Mouse (Mus musculus) heart, embryonic 10.5 days (tissue): ENCODE data around the gene Il17c. TPM values are rescaled to one million over a fixed set of nuclear protein-coding genes. Genes with fewer than 3 reads are reported as not detected.

Experiments
- DNase-seq: peaks from one replicate; pipeline ENCODE4 v3.0.0-alpha.2; 2017; ENCODE audit warnings: low spot score
- H3K27ac ChIP-seq: fragments of 300-500 bp; sonication (generic); 2 replicates; pipeline ENCODE4 v1.5.1; 2016; ENCODE audit warnings: mild to moderate bottlenecking
- H3K27me3 ChIP-seq: fragments of 300-500 bp; sonication (generic); 2 replicates; pipeline ENCODE4 v1.6.1; 2016; ENCODE audit warnings: mild to moderate bottlenecking; ENCODE audit not compliant: poor library complexity, insufficient read depth, severe bottlenecking
- H3K36me3 ChIP-seq: fragments of 300-500 bp; sonication (generic); 2 replicates; pipeline ENCODE4 v1.6.1; 2016; ENCODE audit warnings: mild to moderate bottlenecking, moderate library complexity
- H3K4me1 ChIP-seq: fragments of 300-500 bp; sonication (generic); 2 replicates; pipeline ENCODE4 v1.6.1; 2016; ENCODE audit warnings: mild to moderate bottlenecking
- H3K4me3 ChIP-seq: fragments of 300-500 bp; sonication (generic); 2 replicates; pipeline ENCODE4 v1.5.1; 2016; ENCODE audit warnings: mild to moderate bottlenecking, moderate library complexity
- H3K9me3 ChIP-seq: fragments of 300-500 bp; sonication (generic); 2 replicates; pipeline ENCODE4 v1.6.1; 2016; ENCODE audit warnings: mild to moderate bottlenecking, moderate library complexity
- WGBS: fragments of 180-500 bp; shearing (Covaris S2); methylation state at CpG from one replicate; pipeline ENCODE4 v1.1.7; 2016; 5-methylcytosine and 5-hydroxymethylcytosine counted together
- polyA plus RNA-seq: library from polyadenylated mRNA; unstranded; fragments of >200 nt; fragmentation: Nextera tagmentation; extraction: Ambion mirVana; gene quantifications from 2 replicates; pipeline ENCODE4 v1.2.1, GENCODE M21; 2016

Gene Il17c
- not detected in 2 replicates for polyA plus RNA-seq

DNA sequence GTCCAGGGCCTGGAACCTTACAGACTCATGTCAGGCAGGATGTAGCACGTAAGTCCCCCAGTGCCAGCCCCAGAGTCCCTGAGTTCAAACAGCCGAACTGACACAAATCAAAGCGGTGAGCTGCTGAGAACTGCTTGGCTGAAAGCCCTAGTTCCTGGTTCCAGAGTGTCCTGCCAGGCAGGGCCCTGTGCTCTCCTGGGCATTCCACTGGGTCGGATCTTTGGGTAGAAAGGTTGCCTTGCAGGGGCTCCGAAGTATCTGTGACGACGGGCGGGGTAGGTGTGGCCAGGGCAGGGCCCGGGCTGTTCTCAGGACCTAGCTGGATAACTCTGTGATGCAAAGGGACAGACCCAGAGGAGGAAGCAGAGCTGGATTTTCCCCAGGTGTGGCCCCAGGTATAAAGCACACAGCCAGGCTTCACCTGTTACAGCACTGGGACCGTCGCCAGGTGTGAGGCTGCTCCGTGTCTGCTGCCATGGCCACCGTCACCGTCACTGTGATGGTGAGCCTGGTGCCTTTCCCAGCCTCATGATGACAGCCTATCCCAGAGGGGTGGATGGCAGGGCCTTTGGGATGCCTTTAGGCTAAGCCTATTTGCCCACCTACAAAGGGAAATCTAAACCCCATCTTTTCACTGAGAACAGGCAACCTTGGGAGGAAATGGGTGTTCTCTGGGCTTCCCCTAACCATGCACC lies at the start of gene Il17c:
Il17c (plus strand) TSS at position 645 of the 695 bp plus-strand sequence.
- Histone ChIP-seq H3K9me3 (no peaks in the 10 kb centered on the region), H3K36me3 (peaks cover 51% of the 10 kb centered on the region), H3K27me3 (no peaks in the 10 kb centered on the region), H3K27ac (no peak within 1 kb of the TSS), H3K4me1 (peaks cover 18% of the 10 kb centered on the region; the same call in 1 of the 2 replicates), H3K4me3 (no peak within 1 kb of the TSS)
- DNase-seq = no peak
- 79% methylated on average over 14 of the region's 14 CpGs for WGBS

DNA sequence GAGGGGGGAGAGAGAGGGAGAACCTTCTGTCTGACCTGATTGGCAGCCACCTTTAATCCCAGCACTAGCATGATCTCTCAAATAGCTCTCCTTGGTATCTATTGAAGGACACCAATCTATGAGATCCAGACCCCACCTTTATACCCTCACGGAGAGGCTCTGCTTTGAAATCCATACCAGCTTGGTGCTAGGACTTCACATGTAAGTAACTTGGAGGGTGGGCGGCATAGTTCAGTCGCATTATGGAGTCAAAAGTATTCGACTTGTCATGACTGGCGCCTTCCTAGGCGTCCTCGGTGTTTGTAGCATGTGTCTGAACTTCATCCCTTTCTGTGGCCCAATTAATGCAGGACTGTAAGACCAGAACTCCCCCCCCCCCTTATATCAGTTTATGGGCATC lies 46.5 kb upstream of the Il17c start:
- Histone ChIP-seq H3K4me1 (peaks cover 25% of the 10 kb centered on the region), H3K36me3 (peaks cover 22% of the 10 kb centered on the region), H3K9me3 (no peaks in the 10 kb centered on the region), H3K27ac (0 out of 2 replicates have a peak overlapping the region, but pooled peaks have one; percentile 96), H3K4me3 (peak overlapping the region; percentile 3; the same call in 1 of the 2 replicates), H3K27me3 (no peaks in the 10 kb centered on the region)
- WGBS = 89% methylated on average over 7 of the region's 7 CpGs
- DNase-seq = no peak

DNA sequence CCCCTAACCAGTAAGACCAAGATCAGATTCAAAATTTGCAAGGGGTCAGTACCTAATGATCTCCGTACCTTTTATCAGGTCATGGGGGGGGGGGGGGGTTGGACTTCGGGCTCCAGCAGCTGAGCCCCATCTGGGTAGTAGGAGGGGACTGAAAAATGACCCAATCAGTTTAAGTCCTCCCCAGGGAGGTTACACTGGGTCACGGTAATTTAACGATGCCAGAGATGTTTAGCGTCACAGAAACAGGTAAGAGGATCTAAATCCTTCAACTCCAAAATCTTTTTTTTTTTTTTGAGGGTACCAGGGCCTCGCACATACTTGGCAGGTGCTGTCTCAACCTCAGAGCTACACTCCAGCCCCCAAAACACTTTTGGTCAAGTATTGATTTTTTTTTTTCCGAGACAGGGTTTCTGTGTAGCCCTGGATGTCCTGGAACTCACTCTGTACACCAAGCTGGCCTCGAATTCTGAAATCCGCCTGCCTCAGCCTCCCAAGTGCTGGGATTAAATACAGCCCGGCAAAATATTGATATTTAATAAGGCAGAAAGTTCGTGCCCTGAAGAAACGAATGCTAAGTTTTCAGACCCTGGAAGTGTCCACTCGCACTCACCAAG lies 46.0 kb upstream of the Il17c start:
- no peak for DNase-seq
- Histone ChIP-seq H3K27me3 (no peaks in the 10 kb centered on the region), H3K27ac (peak overlapping the region; percentile 96), H3K9me3 (no peaks in the 10 kb centered on the region), H3K4me1 (peaks cover 25% of the 10 kb centered on the region), H3K36me3 (peaks cover 28% of the 10 kb centered on the region), H3K4me3 (peak overlapping the region; percentile 91)
- WGBS = 26% methylated on average over 13 of the region's 13 CpGs

DNA sequence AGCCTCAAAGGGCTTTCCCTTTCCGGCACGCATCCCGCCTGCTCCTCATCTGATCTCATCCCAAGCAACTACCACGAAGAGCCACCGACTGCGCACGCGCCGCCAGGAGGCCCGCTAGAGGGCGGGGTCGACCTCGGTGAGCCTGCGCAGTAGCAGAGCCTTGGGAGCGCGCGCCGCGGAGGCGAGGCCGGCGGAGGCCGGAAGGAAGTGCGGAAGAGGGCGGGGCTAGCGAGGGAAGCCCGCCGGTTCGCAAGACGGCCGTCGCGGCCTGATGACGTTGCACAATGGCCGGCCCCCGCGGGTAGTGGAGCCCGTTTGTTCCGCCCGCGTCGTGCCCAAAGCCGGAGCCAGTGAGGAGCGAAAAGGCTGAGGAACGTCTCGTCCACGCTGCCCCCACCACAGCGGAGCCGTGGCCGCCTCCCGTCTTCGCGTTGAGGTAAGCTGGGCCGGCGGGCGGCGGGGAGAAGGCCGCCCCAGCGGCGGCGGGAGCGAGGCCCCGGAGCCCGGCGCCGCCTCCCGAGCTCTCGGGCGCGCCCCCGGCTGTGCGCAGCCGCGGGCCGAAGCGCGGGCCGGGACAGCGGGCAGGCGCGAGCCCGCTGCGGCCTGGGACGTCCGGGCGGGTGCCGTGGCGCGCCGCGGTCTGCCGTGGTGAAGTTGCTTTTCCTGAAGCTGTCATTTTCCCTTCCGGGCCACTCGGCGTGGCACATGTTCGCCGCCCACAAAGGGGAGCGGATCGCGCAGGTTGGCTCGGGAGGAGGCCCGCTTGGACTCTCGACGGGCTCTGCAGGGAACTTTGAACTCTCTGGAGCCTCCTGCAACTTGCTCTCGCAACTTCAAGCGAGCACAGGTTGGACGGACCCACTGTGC lies 45.2 kb upstream of the Il17c start, which contains the start of gene Zc3h18:
Zc3h18 (plus strand) TSS at position 245 of the 867 bp plus-strand sequence.
- Histone ChIP-seq H3K4me3 (peak within 1 kb of the TSS; percentile 91), H3K9me3 (no peaks in the 10 kb centered on the region), H3K36me3 (peaks cover 32% of the 10 kb centered on the region), H3K27ac (peak within 1 kb of the TSS; percentile 96), H3K4me1 (peaks cover 25% of the 10 kb centered on the region), H3K27me3 (no peaks in the 10 kb centered on the region)
- 2% methylated on average over 104 of the region's 107 CpGs for WGBS
- DNase-seq = peak; percentile 99

DNA sequence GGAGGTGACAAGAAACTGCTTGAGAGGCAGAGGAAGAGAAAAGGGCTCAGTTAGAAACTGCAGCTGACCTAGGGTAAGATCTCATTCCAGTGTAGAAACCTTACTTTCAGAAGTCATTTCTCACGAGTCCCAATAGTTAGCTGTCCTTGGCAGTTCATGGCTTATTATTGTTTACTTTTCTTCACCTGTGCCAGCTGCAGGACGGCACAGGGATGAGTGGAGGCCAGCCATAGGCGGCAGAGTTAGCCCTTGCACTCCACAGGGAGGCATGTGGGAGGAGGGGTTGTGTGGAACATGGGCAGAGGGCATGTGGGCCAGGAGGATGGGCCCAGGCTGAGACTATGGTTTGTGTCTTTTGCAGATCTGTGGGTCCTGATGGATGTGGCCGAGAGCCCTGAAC lies 38.8 kb upstream of the Il17c start:
- Histone ChIP-seq H3K36me3 (peaks cover 88% of the 10 kb centered on the region), H3K4me1 (peaks cover 6% of the 10 kb centered on the region; the same call in 1 of the 2 replicates), H3K4me3 (no peak overlapping the region), H3K27ac (no peak overlapping the region), H3K9me3 (no peaks in the 10 kb centered on the region), H3K27me3 (no peaks in the 10 kb centered on the region)
- 88% methylated on average over 4 of the region's 4 CpGs for WGBS
- DNase-seq = no peak

DNA sequence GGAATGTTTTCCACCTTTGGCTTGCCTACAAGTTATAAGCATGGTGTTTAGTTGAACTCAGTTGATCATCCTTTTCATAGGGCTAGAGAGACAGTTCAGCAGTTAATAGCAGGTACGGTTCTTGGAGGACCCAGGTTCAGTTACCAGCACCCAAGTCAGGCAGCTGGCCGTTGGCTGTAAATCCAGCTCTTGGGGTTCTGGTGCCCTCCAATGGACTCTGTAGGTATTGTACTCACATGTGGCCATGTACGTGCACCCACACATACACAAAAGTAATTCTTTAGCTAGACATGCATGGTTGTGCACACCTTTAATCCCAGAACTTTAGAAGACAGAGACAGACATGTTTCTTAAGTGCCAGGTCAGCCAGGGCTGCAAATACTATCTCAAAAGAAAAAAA lies 32.5 kb upstream of the Il17c start:
- DNase-seq = no peak
- Histone ChIP-seq H3K4me1 (no peaks in the 10 kb centered on the region), H3K9me3 (no peaks in the 10 kb centered on the region), H3K36me3 (peaks cover 95% of the 10 kb centered on the region), H3K27ac (no peak overlapping the region), H3K27me3 (no peaks in the 10 kb centered on the region), H3K4me3 (no peak overlapping the region)
- 95% methylated on average over 3 of the region's 3 CpGs for WGBS

DNA sequence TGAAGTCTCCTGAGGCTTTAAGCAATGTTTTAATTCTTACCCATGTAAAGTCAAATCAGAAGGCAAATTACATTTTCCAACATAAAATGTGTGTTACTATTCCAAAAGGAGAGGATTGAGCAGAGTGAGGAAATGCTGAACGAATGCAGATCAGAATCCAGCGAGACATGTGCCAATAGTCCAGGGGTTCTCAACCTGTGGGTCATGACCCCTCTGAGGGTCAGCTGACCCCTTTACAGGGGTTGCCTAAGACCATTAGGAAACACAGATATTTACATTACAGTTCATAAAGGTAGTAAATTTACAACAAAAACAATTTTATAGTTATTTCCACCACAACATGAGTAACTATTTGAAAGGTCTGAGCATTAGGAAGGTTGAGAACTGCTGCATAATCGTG lies 31.1 kb upstream of the Il17c start:
- no peaks in the 10 kb centered on the region for H3K27me3 ChIP-seq
- H3K36me3 ChIP-seq = peaks cover 91% of the 10 kb centered on the region
- H3K4me1 ChIP-seq = no peaks in the 10 kb centered on the region
- H3K27ac ChIP-seq = no peak overlapping the region
- DNase-seq = no peak
- WGBS = 91% methylated on average over 3 of the region's 3 CpGs
- no peaks in the 10 kb centered on the region for H3K9me3 ChIP-seq
- no peak overlapping the region for H3K4me3 ChIP-seq

DNA sequence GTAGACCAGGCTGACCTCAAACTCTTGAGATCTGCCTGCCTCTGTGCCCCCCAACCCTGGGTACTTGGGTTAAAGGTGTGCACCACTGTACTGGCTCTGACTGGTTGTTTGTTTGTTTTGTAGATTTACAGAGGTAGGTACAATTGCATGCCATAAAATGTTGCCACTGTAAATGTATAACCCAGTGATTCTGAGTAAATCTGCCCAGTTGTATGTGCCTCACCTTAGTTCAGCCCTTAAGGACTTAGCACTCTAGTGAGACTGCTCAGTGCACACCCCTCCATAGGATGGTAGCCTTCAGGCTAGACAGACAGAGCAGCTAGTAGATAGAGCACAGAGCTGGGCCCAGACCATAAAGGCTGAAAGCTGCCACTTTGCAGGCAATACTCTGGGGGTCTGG lies 28.1 kb upstream of the Il17c start:
- H3K4me1 ChIP-seq = no peaks in the 10 kb centered on the region
- peaks cover 85% of the 10 kb centered on the region for H3K36me3 ChIP-seq

DNA sequence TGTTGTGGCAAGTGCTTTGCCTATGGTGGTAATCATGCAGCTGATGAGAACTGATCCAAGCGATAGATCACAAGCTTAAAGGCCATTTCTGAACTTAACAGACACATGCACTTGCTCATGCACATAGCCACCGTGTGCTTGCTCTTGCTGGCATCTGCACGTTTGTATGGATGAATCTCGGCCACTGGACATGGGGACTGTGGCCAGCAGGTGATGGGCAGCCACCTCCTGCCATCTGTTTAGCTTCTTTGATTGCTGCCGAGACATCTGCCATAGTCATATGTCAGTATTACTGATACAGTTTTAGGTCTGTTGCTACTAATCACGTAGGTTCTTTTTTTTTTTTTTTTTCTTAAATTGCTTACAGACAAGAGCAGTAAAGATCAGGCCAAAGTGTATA lies 26.5 kb upstream of the Il17c start:
- Histone ChIP-seq H3K27me3 (no peaks in the 10 kb centered on the region), H3K4me3 (no peak overlapping the region), H3K4me1 (no peaks in the 10 kb centered on the region), H3K9me3 (no peaks in the 10 kb centered on the region), H3K36me3 (peaks cover 87% of the 10 kb centered on the region), H3K27ac (no peak overlapping the region)
- DNase-seq = no peak
- 91% methylated on average over 6 of the region's 6 CpGs for WGBS

More for the DNA sequence above, 28.1 kb upstream of the Il17c start:
- Histone ChIP-seq H3K27me3 (no peaks in the 10 kb centered on the region), H3K27ac (no peak overlapping the region), H3K4me3 (no peak overlapping the region), H3K9me3 (no peaks in the 10 kb centered on the region)
- no peak for DNase-seq

DNA sequence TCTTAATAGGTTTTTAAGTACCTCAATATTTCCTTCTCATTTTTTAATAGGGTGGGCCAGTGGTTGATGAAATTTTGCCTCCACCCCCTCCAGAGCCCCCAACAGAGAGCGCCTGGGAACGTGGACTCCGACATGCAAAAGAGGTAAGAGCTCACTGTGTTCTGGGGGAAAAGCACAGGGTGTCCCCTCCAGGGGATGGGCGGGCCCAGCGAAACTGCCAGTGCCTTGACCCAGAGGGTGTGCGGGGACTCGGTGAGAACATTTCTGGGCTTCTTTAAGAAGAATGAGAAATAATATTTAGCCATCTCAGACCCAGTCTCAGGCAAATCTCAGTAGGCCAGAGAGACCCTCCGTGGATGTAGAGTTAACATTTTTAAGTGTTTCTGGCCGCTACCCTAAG lies 23.6 kb upstream of the Il17c start:
- Histone ChIP-seq H3K4me3 (no peak overlapping the region), H3K27ac (no peak overlapping the region), H3K27me3 (no peaks in the 10 kb centered on the region), H3K36me3 (peaks cover 90% of the 10 kb centered on the region), H3K4me1 (no peaks in the 10 kb centered on the region), H3K9me3 (no peaks in the 10 kb centered on the region)
- 95% methylated on average over 9 of the region's 9 CpGs for WGBS
- no peak for DNase-seq

DNA sequence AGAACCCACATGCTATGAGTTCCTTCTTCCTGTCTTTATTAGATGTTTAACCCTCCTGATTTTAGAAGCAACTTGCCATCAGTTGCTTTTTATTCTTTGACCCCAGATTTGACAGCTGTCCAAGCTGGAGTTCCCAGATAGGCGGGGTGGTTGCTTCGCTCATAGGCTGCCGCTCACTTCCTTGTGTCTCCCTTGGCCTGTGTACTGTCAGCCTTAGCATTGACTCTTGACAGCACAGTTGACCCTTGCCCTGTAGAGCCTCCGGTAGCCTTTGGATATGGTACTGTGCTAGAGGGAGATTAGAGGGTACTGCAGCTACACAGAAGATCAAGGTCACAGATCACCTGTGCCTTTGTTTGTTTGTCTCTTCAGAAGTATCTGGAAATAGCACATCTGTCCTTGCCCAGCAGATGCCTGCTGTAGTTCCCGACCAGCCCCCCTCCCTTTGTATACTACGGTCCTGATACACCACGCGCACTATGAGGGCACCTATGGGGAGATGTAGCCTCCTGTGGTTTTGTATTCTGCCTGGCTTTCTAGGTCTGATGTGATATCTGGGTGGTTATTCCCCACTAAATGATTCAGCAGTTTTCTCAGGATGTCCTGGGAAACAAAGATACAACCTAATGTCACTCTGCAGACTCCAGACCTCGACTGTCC lies 16.5 kb upstream of the Il17c start:
- H3K27ac ChIP-seq = no peak overlapping the region; the same call in 1 of the 2 replicates
- peaks cover 99% of the 10 kb centered on the region for H3K36me3 ChIP-seq
- H3K9me3 ChIP-seq = no peaks in the 10 kb centered on the region
- no peak for DNase-seq
- H3K27me3 ChIP-seq = no peaks in the 10 kb centered on the region
- H3K4me1 ChIP-seq = peaks cover 14% of the 10 kb centered on the region; the same call in 1 of the 2 replicates
- WGBS = 64% methylated on average over 9 of the region's 9 CpGs
- no peak overlapping the region for H3K4me3 ChIP-seq

DNA sequence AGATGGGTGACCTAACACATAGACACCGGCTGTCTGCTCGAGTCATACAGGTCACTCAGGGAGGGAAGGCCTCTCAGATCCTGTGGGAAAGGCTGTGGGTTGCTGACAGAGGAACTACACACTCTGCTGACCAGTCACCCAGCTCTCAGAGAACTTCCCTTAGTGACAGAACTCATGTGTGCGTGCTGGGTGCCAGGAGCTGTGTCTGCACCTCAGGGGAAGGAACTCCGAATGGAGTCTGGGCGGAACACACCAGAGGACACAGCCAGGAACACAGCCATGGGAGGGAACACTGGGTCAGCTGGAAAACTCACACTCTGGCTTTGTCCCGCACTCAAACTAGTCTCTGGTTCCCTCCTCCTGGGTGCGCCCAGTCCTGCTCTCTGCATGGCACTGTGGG lies 14.1 kb upstream of the Il17c start:
- H3K27ac ChIP-seq = no peak overlapping the region
- H3K36me3 ChIP-seq = peaks cover 99% of the 10 kb centered on the region
- peaks cover 14% of the 10 kb centered on the region; the same call in 1 of the 2 replicates for H3K4me1 ChIP-seq
- H3K9me3 ChIP-seq = no peaks in the 10 kb centered on the region
- DNase-seq = no peak
- no peaks in the 10 kb centered on the region for H3K27me3 ChIP-seq
- no peak overlapping the region for H3K4me3 ChIP-seq
- 94% methylated on average over 7 of the region's 7 CpGs for WGBS
